Mouse (Mus musculus) frontal cortex, postnatal 36 days (tissue): ENCODE data around the gene Syce1.

ENCODE experiments used
- DNase-seq, 2 experiments: peaks; one replicate each; pipeline ENCODE4 v3.0.0; 2022; ENCODE audit warnings: low spot score in 2 of 2

The Syce1 gene

DNA sequence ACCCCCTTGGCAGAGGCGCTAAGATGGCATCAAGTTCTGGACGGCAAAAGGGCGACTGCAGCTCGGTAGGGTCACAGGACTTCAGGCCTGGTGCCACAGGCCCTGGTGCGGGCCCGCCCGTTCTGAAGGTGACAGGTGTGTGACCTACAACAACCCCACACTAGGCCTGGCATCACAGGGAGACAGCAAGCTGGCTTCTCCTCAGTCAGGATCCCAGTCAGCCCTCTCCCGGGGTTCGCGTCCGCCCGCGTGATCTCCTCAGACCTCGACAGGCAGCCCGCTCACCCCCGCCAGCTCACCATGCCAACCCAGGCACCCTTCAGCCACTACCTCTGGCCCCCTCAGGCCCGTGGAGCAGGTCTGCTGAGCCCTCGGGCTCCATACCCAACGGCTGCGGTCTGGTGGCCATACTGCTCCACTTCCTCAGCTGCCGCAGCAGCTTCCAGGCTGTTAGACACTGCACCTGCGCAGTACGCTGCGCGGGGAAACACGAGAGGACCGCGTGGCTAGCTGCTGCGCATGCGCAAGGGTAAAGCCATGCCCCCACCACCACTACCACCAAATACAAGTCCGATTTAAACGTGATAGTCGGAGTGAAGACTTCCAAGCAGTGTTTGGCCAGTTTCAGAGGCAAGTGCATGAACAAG is at the start of gene Syce1:
Gene Syce1, minus strand, starts transcription at position 447 of the 647 bp plus-strand sequence.
- no peak for DNase-seq

DNA sequence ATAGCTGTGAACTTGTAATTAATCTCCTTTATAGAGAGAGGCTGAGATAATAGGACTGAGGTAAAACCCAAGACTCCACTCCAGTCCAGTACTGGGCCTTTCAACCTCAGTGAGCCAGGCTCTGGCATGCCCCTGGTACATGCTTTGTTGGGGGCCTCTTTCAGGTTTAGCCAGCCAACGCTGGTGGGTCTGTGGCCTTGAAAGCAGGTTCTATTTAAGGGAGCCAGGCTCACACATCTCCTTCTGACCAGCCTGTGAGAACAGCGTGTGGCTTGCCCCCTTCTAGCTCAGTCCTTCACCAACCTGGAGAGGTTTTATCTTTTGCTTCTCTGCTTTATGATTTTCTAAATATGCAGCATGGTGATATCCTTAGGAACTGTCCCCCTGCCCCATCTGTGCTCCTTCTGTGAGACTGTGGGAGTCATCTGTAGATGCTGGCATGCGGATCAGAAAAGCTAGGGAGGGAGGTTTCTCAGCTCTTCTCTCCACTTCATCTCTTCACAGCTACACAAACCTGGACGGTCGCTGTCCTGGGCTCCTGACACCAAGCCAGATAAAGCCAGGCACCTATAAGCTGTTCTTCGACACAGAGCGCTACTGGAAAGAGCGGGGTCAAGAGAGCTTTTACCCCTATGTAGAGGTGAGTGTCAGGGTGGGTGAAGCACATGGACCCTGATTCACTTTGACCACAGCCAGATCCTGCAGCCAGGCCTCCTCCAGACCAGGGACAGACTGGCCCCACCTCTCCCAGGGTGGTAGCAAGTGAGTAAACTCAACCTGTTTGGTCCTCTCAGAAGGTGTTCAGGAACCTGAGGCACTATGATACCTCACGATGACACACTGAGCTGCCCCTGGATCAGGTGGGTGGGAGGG is 48.8 kb upstream of the Syce1 start:
- peak; percentile 40 to 74 for DNase-seq

DNA sequence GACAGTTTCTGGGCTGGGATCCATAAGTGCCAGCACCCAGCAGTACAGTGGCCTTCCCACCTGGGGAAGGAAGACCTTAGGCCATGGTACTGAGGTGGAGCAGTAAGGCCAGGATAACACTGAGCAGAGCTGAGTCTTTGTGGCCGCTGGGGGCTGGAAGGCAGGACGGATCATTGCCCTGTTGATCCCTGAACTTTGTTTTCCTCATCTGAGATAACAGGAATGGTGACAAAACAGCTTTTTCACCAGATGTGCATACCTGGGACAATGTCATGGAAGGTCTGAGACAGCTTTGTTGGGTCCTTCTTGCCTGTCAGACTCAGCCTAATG is 48.1 kb upstream of the Syce1 start:
- DNase-seq, result no peak

DNA sequence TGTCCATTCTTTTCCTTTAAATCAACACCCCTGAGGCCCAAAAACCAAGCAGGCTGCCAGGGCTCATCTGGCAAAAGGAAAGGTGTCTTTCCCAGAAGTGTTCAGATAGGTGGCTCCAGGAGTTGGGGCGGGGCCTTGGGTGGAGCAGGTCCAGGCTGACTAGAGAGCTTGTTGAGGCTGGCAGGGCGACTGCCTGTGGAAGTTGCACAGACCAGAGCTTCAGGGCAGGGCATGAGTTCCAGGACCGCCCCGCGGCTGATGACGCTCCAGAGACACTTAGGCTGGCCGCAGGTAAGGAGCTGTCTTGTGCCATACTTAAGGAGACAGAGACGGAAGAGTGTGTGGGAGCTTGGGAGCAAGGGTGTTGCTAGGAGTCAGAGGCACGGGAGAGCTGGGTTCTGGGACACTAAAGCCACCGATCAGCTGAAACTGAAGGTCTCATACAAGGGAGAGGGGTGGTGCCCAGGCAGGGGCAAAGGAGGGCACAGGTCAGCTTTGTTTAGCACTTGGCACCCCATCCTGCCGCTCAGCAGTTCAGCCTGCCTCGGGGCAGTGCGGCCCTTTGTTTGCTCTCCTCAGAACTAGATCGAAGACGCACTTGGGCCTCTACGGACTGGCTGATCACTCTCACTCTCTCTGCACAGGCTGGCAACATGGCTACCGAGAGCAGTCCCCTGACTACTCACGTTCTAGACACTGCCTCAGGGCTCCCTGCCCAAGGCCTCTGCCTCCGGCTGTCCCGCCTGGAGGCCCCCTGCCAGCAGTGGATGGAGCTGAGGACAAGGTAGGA is 47.5 kb upstream of the Syce1 start, which contains the start of gene Urah:
Gene Urah, plus strand, starts transcription at position 51 of the 790 bp plus-strand sequence.
- no peak for DNase-seq

DNA sequence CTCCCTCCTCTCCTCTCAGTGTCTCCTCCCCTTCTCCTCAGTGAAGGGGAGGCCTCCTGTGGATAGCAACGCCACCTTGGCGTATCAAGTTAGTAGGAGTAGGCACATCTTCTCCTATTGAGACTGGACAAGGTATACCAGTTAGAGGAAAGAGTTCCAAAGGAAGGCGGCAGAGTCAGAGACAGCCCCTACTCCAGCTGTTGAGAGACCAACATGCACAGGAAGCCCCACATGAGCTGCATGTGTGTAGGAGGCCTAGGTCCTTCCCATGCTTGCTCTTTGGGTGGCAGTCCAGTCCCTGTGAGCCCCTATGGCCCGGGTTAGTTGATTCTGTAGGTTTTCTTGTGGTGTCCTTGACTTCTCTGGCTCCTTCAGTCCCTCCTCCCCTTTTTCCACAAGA is 45.7 kb upstream of the Syce1 start:
- no peak for DNase-seq

DNA sequence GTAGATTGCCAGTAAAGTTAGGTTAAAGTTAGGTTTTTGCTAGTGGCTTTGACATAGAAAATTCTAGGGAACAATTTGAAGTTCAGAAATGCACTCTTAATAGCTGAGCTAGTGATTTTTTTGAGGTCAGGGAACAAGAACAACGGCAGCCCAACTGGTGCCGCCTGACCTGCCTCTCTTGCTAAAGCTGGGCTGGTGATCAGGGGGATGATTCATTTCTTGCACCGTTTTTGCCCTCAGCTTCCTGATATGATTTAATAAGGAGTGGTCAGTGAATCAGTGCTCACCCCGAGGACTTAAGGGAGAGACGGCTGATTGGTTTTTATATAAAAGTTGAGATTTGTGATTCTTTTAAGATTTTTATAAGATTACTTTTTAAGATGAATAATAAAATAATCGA is 43.8 kb upstream of the Syce1 start:
- no peak for DNase-seq

DNA sequence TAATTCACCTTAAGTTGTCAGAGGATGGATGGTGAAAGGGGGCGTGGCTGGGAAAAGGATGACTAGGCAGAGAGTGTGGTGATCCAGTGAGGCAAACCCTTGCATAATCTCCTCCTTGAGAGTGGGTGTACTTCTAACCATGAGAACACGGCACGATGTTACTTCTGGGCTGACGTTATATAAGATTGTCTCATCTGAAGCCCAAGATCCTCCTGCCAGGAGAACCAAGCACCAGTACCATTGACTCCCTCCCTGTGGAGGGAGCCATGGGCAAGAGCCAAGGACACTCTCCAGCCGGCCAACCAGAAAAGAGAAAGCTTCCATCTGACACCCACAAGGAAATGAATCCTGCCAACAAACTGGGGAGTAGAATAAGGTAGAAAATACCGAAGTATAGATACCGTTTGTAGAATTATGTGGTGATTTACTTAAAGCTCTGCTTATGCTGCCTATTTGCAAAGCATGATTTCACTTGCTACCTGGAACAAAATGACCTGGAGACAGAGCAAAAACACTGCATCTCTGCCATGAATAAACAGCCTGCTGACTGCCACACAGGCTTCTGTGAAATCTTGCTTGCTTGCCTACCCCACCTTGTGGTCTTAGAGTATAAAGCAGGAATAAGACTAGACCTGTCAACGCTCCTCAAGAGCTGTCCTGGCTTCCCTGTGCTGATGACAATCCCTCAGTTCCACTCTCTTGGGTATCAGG is 40.7 kb upstream of the Syce1 start:
- peak; percentile 65 to 78 for DNase-seq

DNA sequence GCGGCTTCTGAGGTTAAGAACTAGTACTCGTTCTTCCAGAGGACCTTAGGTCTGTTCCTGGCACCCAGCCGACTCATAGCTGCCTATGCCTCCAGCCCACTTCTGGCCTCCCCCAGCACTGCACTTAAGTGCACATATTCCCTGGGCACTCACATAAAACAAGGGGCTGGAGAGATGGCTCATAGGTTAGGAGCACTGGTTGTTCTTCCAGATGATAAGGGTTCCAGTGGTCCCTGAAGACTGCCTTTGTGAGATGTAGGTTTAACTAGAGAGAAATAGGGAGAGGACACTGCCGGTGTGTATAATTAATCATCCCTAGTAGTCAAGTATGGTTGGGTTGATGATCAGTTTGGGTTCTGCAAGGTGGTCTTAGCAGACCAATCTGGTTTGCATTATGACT is 35.1 kb upstream of the Syce1 start:
- DNase-seq, result no peak

DNA sequence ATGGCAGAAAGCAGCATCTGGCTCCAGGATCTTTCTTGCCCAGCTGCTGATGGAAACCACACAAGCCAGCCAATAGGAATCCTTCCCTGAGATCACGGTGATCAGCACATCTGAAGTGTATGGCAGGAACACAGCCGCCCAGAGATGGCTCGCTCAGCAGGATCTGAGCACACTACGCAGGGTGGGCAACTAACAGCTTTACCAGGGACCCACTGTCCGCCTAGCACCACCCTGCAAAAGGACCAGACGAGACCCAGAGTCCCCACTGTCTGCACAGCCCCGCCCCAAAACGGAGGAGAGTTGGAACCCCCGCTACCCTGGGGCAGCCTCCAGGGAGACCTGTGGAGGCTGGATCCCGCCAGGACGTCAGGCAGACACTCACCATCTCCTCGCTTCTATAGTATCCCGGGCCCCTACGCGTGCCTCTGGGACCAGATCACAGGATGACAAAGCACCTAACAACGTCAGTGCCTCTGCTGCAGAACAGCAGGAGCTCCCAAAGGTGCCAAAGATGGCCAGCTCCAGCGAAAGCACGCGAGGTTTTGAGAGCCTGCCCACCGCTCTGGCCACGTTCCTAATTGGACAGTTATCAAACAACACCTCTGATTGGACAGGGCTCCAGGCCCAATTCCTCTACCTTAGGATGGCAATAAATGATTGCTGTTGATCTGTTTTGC is 34.1 kb upstream of the Syce1 start, which contains the start of gene Zfp941:
Gene Zfp941, minus strand, starts transcription at position 526 of the 677 bp plus-strand sequence.
- DNase-seq, result peak; percentile 63 to 82

DNA sequence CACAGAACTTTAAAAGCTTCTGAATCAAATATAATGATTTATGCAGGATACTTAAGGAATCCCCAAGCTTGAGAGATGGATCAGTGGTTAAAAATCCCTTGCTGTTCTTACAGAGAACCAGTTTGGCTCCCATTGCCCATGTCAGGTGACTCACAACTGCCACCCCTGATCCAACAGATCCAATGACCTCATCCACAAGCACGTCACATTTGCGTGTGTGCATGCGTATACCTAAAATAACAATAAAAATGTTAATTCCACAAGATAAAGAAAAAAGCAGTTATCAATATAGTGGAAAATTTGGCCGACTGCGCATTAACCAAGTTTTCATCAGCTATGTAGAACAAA is 33.6 kb upstream of the Syce1 start:
- DNase-seq, result no peak

DNA sequence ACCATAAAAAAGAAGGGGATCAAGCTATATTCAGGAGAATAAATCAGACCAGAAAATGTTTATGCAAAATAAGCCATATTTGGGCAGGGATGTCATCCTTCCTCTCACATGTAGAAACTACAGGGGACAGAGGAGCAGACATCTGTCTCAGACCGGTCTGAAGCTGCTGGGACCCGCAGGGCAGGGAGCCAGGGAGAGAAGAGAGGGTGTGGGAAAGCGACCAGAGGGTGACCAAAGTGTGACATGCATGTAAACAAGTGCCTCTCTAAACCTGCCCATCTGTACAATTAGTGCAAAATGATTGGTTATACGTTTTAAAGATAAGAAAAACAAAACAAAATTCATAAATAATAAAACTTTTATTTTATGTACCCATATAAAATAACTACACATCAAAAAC is 32.5 kb upstream of the Syce1 start:
- no peak for DNase-seq

DNA sequence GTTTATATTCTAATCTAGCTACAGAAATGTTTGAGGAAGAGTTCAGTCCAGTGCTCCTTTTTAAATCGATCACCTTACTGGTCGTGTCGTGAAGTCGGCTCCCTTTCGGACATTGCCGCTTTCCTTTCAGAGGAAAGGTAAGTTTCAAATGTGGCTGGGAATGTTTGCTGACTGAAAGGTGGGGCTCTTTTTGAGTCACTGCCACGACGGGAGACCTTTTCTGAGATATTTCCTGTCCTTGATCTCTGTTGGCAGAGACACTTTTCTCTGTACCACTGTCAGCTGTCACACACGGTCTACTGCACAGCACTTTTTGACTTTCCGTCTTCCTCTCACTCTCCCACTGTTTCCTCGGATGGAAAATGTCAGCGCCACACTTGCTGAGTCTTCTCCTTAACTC is 25.2 kb upstream of the Syce1 start:
- DNase-seq, result no peak

DNA sequence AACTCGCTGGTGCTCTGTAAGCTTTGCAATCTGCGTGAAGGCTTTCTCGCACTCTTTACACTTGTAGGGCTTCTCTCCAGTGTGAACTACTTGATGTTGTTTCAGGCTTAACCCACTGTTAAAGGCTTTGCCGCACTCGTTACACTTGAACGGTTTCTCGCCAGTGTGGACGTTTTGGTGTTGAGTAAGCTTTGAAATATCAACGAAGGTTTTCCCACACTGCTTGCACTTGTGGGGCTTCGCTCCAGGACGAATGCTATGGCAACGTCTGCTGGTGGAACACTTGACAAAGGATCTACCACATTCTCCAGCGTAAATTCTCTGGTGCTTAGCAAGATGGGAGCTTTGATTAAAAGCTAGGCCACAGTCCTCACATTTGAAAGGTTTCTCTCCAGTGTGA is 24.1 kb upstream of the Syce1 start:
- peak in 1 of 2 experiments; percentile 51 for DNase-seq

DNA sequence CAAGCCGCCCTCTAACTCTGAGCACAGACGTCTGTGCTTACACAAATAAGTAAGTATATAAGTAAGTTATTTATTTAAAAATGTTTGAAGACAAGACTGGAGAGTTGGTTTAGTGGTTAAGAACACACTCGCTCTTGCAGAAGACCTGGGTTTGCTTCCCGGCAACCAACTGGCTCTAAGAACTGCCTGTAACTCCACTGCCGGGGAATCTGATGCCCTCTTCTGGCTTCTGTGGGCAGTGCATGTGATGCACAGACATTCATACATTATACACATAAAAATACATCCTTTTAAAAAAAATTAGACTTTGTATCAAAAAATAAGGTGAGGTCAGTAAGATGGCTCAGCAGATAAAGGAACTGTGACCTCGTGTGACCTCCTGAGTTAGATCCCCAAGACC is 22.8 kb upstream of the Syce1 start:
- DNase-seq, result no peak

DNA sequence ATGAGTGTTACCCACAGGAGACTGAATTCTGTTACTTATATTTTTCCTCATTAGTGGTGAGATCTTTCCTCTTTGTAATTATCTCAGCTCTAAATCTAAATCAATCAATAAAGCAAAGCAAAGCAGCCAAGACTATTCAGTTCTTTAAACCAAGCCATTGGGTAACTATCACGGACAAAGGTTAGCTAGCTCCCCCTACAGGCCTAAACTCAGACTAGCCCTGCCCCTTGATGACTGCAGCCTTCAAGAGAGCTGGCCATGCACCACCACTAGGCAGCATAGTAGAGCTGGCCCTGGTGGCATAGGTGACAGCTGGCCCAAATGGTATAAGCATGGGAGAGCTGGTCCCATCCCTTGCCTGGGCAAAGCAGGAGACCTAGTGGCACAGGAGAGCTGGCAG is 18.1 kb upstream of the Syce1 start:
- peak; percentile 51 to 75 for DNase-seq

DNA sequence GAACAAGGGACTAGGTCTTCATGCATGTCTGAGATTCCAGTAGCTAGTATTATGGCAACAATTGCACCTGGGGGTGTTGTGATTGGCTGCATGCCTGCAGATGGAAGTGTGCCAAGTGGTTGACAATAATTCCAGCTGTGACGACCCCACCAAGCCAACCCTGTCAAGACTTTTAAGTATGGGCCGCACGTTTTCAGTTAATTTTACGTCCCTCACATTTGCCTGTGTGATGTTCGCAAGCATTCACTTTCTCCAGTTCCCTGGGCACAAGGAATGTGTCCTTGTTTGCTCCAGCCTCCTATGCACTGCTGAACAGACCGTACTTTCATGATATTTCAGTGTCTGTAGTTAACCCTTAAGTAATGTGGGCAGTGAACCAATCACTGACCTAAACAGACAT is 15.0 kb upstream of the Syce1 start:
- no peak for DNase-seq

DNA sequence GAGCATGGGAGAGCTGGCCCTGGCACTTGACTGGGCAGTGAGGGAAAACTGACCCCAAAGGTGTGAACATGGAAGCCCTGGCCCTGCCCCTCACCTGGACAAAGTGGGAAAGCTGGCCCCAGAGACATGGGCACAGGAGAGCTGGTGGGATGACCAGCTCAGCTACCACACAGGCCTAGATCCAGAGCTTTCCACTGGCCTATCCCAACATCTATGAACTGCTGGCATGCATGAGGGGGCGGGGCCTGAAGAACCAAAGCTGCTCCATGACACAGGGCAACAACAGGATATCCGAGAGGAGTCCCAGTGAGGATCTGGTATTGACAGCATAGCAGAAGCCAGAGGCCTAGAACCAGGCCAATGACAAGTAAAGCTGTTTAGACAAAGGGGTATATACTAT is 10.6 kb upstream of the Syce1 start:
- DNase-seq, result no peak

DNA sequence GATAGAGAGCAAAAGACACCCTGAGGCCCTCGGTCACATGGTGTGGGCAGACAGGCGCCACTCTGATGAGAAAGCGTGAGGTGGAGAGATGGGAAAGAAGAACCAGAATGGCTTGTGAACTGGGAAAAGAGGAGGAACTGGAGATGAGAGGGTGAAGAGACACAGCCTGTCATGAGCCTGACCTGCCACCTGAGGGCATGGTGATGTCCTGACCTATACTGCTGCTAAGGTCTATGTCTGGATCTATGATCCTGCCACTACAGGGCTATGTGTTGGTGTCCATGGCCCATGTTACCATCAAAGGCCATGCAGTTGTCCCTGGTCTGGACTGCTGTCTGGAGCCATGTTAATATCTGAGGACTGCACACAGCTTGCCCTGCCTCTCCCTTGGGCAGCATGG is 10.0 kb upstream of the Syce1 start:
- DNase-seq, result no peak

DNA sequence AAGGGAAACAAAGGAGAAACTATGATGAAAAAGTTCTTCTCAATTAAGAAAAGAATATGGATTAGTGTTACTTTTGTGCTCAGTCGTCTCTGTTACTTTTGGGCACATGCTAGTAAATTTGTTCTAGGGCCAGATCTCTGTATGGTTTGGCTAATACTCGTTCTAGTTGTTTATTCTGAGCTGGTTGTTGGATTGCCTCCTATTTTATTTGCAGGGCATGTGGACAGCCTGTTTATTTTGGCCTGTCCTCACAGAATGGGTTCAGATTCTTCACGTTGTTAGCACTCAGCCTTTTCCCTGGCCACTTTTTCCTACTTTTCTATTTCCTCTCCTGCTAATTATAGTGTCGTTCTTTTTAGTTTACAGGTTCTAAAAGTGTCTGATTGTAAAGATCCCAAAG is 5.9 kb upstream of the Syce1 start:
- DNase-seq, result no peak

DNA sequence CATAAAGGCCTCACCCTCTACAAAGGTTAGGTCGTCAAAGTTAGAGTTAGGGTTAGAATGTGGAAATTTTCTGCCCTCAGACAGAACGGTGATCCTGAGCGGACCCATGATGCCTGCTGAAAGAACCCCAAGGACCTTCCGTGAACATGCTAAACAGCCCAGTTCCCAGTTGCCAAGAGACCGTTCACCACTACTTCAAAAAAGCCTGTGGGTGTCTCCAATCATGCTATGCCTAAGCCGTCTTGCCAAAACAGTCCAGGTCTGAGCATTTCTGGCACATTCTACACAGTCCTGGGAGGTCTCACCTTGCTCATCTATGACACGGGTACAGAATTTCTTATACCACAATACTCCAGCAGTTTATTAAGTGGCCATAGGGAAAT is 392 bp upstream of the Syce1 start:
- DNase-seq, result no peak

DNA sequence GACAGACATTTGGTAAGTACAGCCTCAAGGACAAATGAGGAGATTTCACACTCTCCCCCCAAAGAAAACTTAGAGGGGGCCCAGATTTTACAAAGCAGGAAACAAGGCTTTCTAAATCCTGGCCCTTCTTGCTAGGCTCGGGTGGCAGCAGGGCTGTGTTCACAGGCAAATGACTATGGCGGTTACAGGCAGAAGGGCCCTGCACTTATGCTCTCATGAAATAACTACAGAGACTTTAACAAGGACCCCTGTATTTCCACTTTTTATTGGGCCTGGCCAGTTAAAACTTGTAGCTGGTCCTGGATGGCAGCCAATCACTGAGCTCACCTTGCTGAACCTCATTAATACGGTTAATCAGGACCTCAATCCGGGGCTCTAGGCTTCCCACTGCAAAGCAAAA is 7.1 kb downstream of the Syce1 start:
- DNase-seq, result no peak
